Mouse (Mus musculus): ENCODE results near the gene Myh6.
"Not testable (repeated sequence)": the region's sequence is repeated elsewhere in the genome, so short reads cannot be mapped to it uniquely, and the experiment has no call there.

Myh6 gene

DNA sequence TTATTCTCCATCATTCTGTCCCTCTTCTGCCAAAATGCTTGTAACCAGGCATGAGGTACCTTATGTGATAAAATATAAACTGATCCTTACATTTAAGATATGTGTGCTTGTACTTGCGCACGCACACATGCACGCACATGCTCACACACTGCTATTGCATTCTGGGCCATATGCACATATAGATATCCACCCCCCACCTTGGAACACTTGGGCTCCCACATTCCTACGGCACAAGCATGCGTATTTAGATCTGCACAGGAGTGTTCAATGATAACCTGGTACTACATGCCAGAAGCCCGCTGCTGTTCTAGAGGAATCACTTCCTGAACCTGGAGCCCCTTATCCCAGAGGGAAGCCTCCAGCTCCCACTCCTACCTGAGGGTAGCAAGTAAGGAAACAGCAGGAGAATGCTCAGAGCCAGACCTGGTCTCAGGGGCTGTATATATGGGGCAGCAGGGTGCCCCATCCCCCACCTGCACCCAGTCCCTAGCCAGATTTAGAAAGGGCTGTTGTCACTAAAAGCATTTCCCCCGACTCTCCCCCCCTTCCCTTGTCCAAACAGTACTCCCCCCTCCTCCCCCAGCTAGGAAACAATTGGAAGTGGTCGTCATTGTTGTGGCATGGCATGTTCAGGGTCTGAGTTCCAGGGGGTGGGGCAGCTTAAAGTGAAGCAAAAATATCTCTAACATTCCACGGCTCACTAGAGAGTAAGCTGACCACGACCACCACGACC is 27.6 kb upstream of the Myh6 start, which contains the start of gene Myh7:
TSS of gene Myh7 (minus strand) at position 491 of the 733 bp plus-strand sequence.
- DNase-seq: no peak

GRCm38 (mm10) chr14:54993636-54994035 is 26.9 kb upstream of the Myh6 start:
- no peak for DNase-seq

- DNase-seq: no peak
Measured at GRCm38 (mm10) chr14:54992196-54992595, 25.5 kb upstream of the Myh6 start.

DNA sequence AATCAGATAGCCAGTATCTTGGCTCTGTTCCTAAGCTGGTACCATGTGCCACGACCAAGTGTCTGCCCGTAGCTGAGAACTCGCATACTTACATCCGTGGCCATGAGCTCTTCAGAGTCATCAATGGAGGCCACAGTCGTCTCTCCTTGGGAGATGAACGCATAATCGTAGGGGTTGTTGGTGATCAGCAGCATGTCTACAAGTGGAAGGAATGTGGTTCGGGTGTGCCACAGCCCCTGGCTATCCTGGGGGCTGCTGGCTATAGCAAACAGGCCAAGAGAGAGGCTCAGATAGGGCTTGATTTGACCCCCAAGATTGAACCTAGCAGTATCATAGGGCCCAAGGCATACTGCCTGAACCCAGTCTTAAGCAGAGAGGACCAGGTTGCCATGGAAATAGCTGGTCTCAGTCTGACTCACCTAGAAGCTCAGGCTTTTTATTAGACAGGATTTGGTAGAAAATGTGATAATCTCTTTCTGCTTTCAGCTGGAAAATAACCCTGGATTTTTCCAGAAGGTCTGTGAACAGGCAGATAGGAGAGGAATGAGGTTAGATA is 23.2 kb upstream of the Myh6 start:
- no peak for DNase-seq

- no peak for DNase-seq
Measured at GRCm38 (mm10) chr14:54988882-54989281, 22.2 kb upstream of the Myh6 start.

GRCm38 (mm10) chr14:54988350-54988874 is 21.7 kb upstream of the Myh6 start:
- not testable (repeated sequence) for DNase-seq

- DNase-seq: no peak
Measured at GRCm38 (mm10) chr14:54981934-54982333, 15.2 kb upstream of the Myh6 start.

DNA sequence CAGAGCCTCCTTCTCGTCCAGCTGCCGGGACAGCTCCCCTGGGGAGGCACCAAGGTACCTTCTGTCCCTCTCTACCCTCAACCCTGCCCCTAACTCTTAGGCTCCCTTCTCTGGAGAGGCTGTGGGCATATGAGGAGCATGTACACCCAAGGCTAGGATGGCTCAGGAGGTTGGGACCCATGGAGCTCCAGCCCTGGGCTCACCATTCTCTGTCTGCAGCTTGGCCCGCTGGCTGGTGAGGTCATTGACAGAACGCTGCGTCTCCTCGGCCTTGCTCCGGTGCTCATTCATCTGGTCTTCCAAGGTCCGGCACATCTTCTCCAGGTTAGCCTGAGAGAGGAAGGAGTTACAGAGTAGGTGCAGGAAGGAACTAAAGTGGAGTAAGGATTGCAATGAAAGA is 11.9 kb upstream of the Myh6 start:
- no peak for DNase-seq

DNA sequence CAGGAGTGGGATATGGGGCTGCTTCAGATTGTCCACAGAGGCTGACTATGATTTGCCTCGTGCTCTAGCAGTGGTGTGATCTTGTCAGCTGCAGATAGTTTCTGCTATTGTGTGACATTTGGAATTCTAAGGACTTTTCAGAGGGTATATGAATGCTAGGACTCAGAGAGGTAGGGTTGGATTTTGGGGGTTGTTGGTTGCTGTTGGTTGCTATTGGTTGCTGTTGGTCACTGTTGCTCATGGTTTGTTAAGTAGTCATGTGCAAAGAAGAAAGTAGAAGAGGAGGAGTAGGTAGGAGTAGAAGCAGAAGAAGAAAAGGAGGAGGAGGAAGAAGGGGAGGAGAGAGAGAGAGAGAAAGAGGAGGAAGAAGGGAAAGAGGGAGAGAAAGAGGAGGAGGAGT is 9.9 kb upstream of the Myh6 start, which contains the start of gene Gm17428:
TSS of gene Gm17428 (plus strand) at position 301 of the 400 bp plus-strand sequence.
- no peak for DNase-seq

GRCm38 (mm10) chr14:54974068-54974791 is 7.5 kb upstream of the Myh6 start:
- DNase-seq: no peak

DNA sequence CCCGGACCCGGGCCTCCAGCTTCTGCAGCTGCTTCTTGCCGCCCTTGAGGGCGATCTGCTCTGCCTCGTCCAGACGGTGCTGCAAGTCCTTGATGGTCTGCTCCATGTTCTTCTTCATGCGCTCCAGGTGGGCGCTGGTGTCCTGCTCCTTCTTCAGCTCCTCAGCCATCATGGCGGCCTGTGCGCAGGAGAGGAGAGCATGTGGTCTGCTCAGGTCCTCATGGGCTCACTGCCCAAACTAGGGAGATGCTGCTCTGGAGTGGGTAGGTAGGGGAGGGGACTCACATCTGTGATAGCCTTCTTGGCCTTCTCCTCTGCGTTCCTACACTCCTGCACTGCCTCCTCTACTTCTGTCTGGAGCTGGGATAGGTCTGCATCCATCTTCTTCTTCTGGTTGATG is 6.1 kb upstream of the Myh6 start:
- DNase-seq: not testable (repeated sequence)

DNA sequence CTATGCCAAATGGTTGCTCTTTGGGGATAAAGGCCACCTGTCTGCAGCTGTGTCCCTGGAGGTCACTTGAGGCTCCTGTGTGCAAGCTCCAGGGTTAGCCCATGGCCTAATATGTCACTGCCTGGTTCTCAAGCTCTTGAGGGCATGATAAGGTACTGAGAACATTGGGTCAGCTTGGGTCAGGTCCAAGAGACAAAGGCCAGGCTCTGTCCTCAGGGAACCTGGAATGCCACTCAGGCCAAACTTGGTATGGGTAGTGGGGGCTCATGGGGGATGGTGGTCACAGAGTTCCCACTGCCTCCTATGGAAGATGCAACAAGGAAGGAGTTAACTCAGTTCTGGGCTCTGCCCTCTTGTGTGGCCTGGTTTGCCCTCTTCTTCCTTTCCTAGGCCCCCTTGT is 1.6 kb upstream of the Myh6 start:
- DNase-seq: no peak

GRCm38 (mm10) chr14:54967874-54968273 is 1.1 kb upstream of the Myh6 start:
- no peak for DNase-seq

DNA sequence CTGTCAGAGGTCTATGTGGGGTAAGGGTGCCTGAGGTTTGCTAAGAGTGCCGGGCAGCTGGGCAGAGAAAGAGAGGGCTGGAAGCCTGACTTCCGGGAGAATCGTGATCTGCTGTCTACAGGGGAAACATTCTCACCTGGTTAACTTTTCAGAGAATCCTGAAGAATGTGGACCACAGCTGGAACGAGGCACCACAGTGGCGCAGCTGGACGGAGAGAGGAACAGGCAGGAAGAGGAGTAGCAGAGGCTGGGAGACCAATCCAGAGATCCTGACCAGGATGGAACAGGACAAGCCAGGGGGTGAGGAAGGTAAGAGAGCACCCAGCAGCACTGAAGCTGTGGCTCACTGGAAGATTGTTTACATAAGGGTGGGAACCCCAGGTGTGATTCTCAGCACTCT is 1.1 kb downstream of the Myh6 start:
- no peak for DNase-seq

- no peak for DNase-seq
Measured at GRCm38 (mm10) chr14:54965044-54965443, 1.7 kb downstream of the Myh6 start.

DNA sequence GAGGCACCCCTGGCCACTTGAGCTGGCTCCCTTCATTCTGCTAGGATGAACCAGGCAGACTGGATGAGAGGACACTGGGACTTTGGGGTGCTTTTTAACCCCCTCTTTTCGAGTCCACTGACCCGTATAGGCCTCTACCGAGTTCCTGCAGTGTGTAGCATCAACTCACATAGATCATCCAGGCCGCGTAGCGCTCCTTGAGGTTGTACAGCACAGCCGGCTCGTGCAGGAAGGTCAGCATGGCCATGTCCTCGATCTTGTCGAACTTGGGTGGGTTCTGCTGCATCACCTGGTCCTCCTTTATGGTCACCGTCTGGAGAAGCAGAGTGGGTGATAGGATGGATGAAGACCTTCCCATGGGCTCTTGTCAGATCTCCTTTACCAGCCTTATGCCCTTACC is 3.0 kb downstream of the Myh6 start:
- DNase-seq: no peak

DNA sequence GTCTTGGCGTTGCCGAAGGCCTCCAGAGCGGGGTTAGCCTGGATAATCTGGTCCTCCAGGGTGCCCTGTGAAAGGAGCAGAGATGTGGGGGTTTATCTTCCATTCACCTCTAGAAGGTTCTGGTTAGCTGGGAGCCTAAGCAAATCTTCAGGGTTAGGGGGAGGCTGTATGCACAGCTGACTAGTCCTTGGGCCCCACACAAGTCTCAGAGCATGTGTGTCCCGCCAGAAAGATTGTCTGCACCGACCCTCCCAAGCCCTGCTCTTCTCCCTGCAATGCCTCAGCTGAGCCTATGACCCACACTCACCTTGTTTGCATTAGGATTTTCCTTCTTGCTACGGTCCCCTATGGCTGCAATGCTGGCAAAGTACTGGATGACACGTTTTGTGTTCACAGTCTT is 4.0 kb downstream of the Myh6 start:
- DNase-seq: no peak

DNA sequence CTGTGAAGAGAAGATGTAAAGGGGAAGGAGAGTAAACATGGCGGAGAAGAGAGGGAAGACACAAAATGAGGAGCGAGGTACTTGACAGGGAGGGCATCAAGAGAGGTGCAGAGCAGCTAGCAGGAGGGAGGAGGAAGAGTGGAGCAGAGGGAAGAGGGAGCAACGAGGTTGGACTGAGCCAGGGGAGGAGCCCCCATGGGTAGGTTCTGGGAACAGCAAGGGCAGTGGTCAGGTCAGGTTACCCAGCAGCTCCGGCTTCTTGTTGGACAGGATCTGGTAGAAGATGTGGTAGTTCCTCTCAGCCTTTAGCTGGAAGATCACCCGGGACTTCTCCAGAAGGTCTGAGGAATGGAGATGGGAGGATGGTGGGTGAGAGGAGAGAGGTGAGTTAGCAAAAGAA is 5.2 kb downstream of the Myh6 start:
- DNase-seq: no peak

DNA sequence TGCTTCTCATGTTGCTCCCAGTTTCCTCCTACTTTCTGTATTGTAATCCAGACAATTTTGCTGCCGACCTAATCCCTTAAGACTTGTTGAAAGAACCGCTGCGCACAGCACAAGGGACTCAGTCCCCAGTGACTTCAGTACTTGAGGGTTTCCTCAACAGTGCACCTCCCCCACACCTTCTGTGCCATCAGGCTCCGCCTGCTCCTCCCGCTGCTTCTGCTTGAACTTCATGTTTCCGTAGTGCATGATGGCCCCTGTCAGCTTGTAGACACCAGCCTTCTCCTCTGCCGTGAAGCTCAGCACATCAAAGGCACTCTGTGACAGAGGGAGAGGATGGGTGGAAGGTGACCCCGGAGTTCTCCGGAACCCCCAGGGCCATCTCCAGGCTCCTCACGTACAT is 6.0 kb downstream of the Myh6 start:
- DNase-seq: no peak

DNA sequence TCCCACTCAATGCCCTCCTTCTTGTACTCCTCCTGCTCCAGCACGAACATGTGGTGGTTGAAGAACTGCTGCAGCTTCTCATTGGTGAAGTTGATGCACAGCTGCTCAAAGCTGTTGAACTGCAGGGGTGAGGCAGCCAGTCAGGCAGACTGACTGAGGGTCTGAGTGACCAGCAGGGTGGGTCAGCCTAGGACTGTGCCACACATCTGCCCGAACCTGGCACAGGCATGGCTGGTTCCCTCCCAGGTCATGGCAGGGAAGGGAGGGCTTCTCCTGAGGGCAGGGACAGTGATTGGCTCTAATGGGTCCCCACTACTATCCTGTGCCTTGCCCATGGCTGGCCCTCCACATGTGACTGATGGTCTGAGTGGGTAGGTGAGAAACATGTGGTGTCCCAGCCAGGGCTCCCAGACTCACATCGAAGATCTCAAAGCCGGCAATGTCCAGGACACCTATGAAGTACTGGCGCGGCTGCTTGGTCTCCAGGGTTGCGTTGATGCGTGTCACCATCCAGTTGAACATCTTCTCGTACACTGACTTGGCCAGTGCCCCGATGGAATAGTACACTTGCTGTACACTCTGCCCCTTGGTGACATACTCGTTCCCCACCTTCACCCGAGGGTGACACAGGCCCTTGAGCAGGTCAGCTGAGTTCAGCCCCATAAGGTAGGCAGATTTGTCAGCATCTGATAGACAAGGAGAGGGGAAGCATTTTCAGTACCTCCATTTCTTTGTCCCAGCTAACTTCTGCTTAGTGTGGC is 6.7 kb downstream of the Myh6 start:
- DNase-seq: not testable (repeated sequence)

GRCm38 (mm10) chr14:54959197-54959596 is 7.5 kb downstream of the Myh6 start:
- DNase-seq: no peak

DNA sequence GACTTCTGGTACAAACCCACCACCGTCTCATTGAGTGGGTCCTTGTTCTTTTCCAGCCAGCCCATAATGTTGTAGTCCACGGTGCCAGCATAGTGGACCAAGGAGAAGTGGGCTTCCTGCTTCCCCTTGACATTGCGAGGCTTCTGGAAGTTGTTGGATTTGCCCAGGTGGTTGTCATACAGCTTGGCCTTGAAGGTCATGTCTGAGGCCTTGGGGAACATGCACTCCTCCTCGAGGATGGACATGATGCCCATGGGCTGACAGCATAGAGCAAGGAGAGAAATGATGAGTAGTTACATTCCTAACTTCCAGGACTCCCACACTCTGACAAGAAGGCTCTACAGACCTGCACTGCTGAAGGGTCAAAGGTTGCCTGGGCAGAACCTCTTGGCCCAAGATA is 8.2 kb downstream of the Myh6 start:
- DNase-seq: no peak

DNA sequence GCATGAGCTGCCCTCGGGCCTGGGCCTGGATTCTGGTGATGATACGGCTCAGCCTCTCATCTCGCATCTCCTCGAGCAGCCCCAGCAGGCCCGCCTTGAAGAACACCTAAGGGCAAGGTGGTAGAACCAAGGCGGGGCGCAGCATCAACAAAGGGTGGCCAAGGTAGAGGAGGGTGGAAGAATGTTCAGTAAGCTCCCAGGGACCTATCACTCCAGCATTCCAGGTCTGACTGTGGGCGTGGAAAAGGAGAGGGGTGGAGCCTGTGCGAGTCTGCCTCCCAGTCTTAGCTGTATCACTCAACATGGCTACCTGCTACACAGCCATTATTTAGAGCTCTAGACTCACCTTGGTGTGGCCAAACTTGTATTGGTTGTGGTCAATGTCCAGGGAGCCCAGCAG is 10.2 kb downstream of the Myh6 start:
- no peak for DNase-seq
